Mouse (Mus musculus) hindbrain, embryonic 16.5 days (tissue): ENCODE measurements at regions not wholly inside any gene's neighbourhood (a gene's known extent, or its start where the extent isn't known, plus 50 kb on each side); places are given as distances from the start of the nearest gene placed in this dataset.
A peak's percentile ranks its signal among the peaks of the same experiment; 100 is the strongest.

Experiments
- ATAC-seq: fragments of 200-750 bp; cut with Nextera tagmentation; 2 replicates; pipeline ENCODE4 v1.8.0; 2017; ENCODE audit warnings: moderate TSS enrichment, moderate library complexity
- H3K27ac ChIP-seq: fragments of 300-500 bp; sonication (generic); 2 replicates; pipeline ENCODE4 v1.5.1; 2014; ENCODE audit warnings: low read depth, mild to moderate bottlenecking, control low read depth, low read length, moderate library complexity
- H3K27me3 ChIP-seq: fragments of 300-500 bp; sonication (generic); replicated peaks from 2 replicates; pipeline ENCODE4 v1.6.1; 2014; ENCODE audit warnings: low read length; ENCODE audit not compliant: control insufficient read depth, insufficient read depth
- H3K36me3 ChIP-seq: fragments of 300-500 bp; sonication (generic); 2 replicates; pipeline ENCODE4 v1.6.1; 2014; ENCODE audit warnings: mild to moderate bottlenecking, low read length, moderate library complexity, mixed read lengths; ENCODE audit not compliant: control insufficient read depth, insufficient read depth
- H3K4me1 ChIP-seq: fragments of 300-500 bp; sonication (generic); 2 replicates; pipeline ENCODE4 v1.6.1; 2014; ENCODE audit warnings: low read depth, low read length; ENCODE audit not compliant: control insufficient read depth, insufficient read depth
- H3K4me2 ChIP-seq: fragments of 300-500 bp; sonication (generic); 2 replicates; pipeline ENCODE4 v1.6.1; 2014; ENCODE audit warnings: mild to moderate bottlenecking, low read length, control low read depth, moderate library complexity
- H3K4me3 ChIP-seq: fragments of 300-500 bp; sonication (generic); 2 replicates; pipeline ENCODE4 v1.5.1; 2014; ENCODE audit warnings: mild to moderate bottlenecking, low read length, control low read depth, moderate library complexity
- H3K9ac ChIP-seq: fragments of 300-500 bp; sonication (generic); 2 replicates; pipeline ENCODE4 v1.6.1; 2014; ENCODE audit warnings: low read depth, mild to moderate bottlenecking, control low read depth, low read length, moderate library complexity
- H3K9me3 ChIP-seq: fragments of 300-500 bp; sonication (generic); 2 replicates; pipeline ENCODE4 v1.6.1; 2014; ENCODE audit warnings: mild to moderate bottlenecking, low read length, moderate library complexity; ENCODE audit not compliant: control insufficient read depth
- WGBS: fragments of 180-500 bp; shearing (Covaris S2); extraction: QIAGEN DNeasy Blood & Tissue Kit; methylation state at CpG from one replicate; pipeline ENCODE4 v1.1.7; 2014; 5-methylcytosine and 5-hydroxymethylcytosine counted together

DNA sequence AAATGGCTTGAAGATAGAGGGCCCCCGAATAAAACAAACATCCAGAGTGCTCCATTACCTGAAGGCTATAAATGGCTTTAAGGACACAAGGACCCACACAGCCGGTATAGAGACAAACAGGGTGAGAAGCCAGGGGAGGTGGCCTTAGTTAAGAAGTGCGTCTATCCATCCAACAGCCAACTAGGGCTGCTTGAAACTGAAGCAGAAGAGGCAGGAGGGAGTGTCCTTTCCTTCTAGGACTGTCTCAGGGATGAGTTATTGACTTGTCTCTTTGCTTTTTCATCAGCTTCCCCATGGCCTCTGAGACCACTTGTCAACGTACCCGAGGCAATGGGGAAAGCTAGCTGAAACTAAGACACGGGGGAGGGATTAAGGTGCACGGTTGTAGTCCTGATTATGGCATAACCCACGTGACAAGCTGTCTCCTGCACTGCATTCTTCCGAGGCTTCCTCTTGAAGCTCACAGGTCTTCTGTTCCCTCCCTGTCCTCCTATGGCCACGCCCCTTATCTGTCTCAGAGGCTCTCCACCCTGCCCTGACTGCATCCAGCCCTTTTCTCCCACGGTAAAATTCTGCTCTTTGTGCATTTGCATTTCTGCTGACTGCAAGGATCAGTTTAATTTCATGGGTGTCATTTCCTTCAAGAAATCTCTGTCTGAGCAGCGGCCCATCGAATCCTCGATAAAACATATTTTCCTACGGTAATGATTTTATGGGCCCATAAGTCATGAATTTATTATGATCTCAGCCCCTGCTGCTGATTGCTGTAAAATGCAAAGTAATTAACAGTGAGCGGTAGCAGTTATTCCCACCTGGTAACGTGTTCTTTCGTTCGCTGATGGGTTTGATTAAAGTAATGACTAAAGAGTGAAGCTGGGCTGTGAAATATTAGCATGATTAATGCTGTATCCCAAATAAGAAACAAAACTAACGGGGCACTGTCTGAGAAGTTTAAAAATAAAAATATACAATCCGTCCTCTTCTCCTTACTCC is 292.3 kb downstream of the Sec16b start:
- H3K4me3 ChIP-seq = no peak overlapping the region
- peaks cover 2% of the 10 kb centered on the region; the same call in 1 of the 2 replicates for H3K4me1 ChIP-seq
- WGBS = 48% methylated on average over 21 of the region's 21 CpGs
- H3K36me3 ChIP-seq = no peaks in the 10 kb centered on the region
- no peaks in the 10 kb centered on the region for H3K27me3 ChIP-seq
- H3K4me2 ChIP-seq = peak overlapping the region; percentile 32
- ATAC-seq = peak; percentile 76
- H3K27ac ChIP-seq = no peak overlapping the region
- no peak overlapping the region for H3K9ac ChIP-seq
- H3K9me3 ChIP-seq = no peaks in the 10 kb centered on the region; the same call in 1 of the 2 replicates

GRCm38 (mm10) chr1:157801151-157801550 is 294.6 kb downstream of the Sec16b start:
- WGBS = 77% methylated on average over 3 of the region's 3 CpGs
- Histone ChIP-seq H3K27ac (no peak overlapping the region), H3K4me2 (no peak overlapping the region), H3K4me3 (no peak overlapping the region), H3K36me3 (no peaks in the 10 kb centered on the region), H3K4me1 (peaks cover 2% of the 10 kb centered on the region; the same call in 1 of the 2 replicates), H3K27me3 (no peaks in the 10 kb centered on the region), H3K9me3 (no peaks in the 10 kb centered on the region), H3K9ac (no peak overlapping the region)
- ATAC-seq = no peak

DNA sequence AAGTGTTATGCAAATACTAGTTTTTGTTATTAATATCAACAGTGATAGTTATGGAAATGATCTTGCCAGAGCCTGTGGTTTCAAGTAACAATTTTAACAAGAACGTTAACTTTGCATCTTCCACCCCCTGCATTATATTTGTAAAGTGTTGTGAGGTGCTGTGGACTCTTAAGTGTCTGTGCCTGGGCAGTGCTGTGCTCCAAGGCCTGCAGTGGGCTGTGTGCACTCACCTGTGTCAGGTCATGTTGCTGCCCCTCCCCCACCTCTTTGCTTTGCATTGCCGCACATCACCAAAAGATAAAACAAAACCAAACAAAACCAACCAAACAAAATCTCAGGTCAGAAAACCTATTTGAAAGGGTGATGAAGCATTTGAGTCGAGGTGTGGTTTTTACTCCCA is 297.7 kb downstream of the Sec16b start:
- Histone ChIP-seq H3K4me2 (no peak overlapping the region), H3K4me1 (no peaks in the 10 kb centered on the region), H3K9ac (no peak overlapping the region), H3K27ac (no peak overlapping the region), H3K36me3 (no peaks in the 10 kb centered on the region), H3K9me3 (no peaks in the 10 kb centered on the region), H3K4me3 (no peak overlapping the region), H3K27me3 (no peaks in the 10 kb centered on the region)
- ATAC-seq = no peak
- WGBS = 86% methylated on average over 3 of the region's 3 CpGs

GRCm38 (mm10) chr1:157806296-157806695 is 299.8 kb downstream of the Sec16b start:
- Histone ChIP-seq H3K27ac (no peak overlapping the region), H3K4me3 (no peak overlapping the region), H3K27me3 (no peaks in the 10 kb centered on the region), H3K36me3 (no peaks in the 10 kb centered on the region), H3K4me2 (no peak overlapping the region), H3K4me1 (no peaks in the 10 kb centered on the region), H3K9me3 (no peaks in the 10 kb centered on the region), H3K9ac (no peak overlapping the region)
- 90% methylated on average over 1 of the region's 1 CpGs for WGBS
- no peak for ATAC-seq

DNA sequence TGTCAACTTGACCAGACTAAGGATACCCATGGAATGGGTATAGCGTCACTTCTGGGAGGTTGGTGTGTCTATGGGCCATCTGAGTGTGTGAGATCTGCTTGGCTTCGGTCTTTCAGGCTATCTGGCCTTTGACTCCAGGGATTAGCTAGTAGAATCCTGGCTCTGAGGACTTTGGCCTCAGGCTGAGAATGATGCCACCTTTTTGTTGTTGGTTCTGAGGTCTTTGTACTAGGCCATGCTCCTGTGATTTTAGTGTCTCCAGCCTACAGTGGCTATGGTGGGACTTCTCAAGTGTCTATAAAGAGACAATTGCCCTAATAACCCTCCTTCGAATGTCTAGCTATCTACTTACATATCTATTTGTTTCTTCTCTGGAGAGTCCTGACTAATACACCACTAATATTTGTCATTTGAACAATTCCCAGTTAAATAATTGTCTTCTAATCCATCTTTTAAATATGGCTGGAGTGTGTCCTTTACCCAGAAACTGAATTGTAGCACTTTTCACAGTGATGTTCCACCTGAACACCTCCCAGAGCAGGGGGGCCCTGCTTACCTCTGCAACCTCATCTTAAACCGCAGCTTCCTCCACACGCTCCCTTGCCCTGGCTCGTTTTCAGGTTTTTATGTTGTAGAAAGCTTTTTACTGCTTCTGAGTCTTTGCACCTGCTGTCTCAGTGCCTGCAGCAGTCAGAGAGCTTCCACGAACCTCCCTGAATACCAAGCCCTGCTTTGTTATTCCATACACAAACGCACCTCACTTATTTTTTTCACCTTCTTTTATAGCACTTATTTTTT is 303.3 kb downstream of the Sec16b start:
- no peaks in the 10 kb centered on the region for H3K4me1 ChIP-seq
- no peaks in the 10 kb centered on the region for H3K36me3 ChIP-seq
- no peak overlapping the region for H3K4me3 ChIP-seq
- H3K4me2 ChIP-seq = no peak overlapping the region
- WGBS = 84% methylated on average over 8 of the region's 8 CpGs
- no peak overlapping the region for H3K27ac ChIP-seq
- H3K27me3 ChIP-seq = no peaks in the 10 kb centered on the region
- no peak for ATAC-seq
- H3K9ac ChIP-seq = no peak overlapping the region
- H3K9me3 ChIP-seq = peaks cover 2% of the 10 kb centered on the region; the same call in 1 of the 2 replicates

DNA sequence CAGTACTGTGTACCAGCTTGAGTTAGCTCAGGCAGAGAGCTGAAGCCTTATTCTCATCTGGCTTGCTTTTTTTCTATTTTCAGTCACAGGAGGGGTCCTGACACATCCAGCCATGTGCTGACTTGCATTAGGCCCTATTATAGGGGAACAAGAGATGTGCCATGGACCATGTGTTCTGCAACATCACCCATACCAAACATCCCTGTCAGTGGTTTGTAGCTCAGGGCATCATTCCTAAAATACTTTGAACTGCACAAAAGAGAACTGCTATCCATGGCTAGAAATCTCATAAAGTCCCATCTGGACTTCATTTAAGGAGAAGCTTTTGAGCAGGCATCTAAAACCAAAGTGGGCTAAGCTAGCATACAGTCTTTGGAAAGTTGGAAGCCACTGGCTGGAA is 304.1 kb downstream of the Sec16b start:
- ATAC-seq = no peak

DNA sequence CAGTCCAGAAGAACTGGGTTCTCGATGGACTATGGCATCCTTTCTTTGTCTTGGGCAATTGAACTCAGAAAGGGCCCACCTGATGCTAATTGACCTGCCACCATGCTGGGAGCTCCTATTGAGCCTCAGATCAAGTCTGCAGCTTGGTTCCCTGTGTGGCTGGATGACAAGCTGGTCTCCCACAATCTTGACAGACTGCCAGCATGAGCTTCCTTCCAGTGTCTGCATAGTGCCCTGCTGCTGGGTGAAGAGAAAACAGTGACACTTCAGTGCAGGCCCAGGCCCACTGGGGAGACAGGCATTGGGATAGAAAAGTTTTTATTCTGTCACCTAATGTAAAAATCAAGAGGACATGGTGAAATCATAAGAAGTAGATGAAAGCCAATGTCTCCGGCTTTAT is 321.4 kb downstream of the Sec16b start:
- no peak overlapping the region for H3K4me2 ChIP-seq
- 48% methylated on average over 2 of the region's 2 CpGs for WGBS
- H3K4me3 ChIP-seq = no peak overlapping the region
- no peak overlapping the region for H3K9ac ChIP-seq
- H3K4me1 ChIP-seq = no peaks in the 10 kb centered on the region
- ATAC-seq = peak; percentile 37; the same call in 1 of the 2 replicates
- H3K36me3 ChIP-seq = no peaks in the 10 kb centered on the region
- no peak overlapping the region for H3K27ac ChIP-seq
- H3K9me3 ChIP-seq = no peaks in the 10 kb centered on the region
- no peaks in the 10 kb centered on the region for H3K27me3 ChIP-seq

More for the DNA sequence above, 304.1 kb downstream of the Sec16b start:
- Histone ChIP-seq H3K4me2 (no peak overlapping the region), H3K9ac (no peak overlapping the region), H3K27ac (no peak overlapping the region), H3K4me1 (no peaks in the 10 kb centered on the region), H3K9me3 (peaks cover 2% of the 10 kb centered on the region; the same call in 1 of the 2 replicates), H3K36me3 (no peaks in the 10 kb centered on the region), H3K27me3 (no peaks in the 10 kb centered on the region), H3K4me3 (no peak overlapping the region)

DNA sequence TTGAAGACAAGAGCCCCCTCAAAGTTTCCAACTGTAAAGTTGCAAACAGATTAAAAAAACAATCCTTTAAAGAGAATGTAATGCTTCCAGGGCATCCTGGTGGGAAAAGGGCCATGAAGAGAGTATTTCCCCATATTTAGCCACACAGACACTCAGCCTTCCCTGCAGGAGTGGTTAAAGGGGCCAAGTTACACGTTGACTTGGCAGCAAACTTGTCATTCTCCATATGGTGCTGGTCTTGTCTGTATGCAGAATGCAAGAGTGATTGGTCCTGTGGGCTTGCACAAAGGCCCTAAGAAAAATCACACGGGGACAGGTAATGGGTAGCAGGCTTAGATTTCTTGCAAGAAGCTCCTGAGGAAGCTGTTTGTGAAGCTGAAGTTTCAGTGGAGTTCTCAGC is 325.0 kb downstream of the Sec16b start:
- no peak overlapping the region for H3K4me2 ChIP-seq
- H3K4me1 ChIP-seq = no peaks in the 10 kb centered on the region
- ATAC-seq = no peak
- no peak overlapping the region for H3K4me3 ChIP-seq
- no peaks in the 10 kb centered on the region for H3K9me3 ChIP-seq
- H3K27me3 ChIP-seq = no peaks in the 10 kb centered on the region
- H3K36me3 ChIP-seq = no peaks in the 10 kb centered on the region
- H3K27ac ChIP-seq = no peak overlapping the region
- WGBS = 41% methylated on average over 2 of the region's 2 CpGs
- no peak overlapping the region for H3K9ac ChIP-seq

DNA sequence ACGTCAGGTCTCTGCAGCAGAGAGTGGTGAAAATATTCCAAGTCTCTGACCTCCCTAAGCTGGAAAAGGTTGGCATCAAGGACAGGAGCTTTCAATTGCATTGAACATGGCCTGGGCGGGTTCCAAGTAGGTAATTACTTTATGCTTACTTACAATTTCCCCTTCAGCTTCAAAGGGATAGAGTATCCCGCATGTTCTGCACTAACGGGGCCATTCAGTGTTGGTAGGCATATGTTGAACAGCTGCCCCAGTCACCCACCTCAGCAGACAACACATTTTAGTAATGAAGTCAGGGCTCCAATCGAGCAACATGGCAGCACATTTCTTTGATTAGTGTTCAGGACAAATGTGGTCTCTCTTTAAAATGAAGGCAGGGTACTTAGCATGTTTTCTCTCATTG is 366.2 kb downstream of the Sec16b start:
- H3K9ac ChIP-seq = no peak overlapping the region
- no peak overlapping the region for H3K4me2 ChIP-seq
- WGBS = 49% methylated on average over 5 of the region's 5 CpGs
- H3K4me3 ChIP-seq = no peak overlapping the region
- no peaks in the 10 kb centered on the region for H3K27me3 ChIP-seq
- no peak for ATAC-seq
- H3K36me3 ChIP-seq = no peaks in the 10 kb centered on the region
- no peak overlapping the region for H3K27ac ChIP-seq
- H3K4me1 ChIP-seq = no peaks in the 10 kb centered on the region
- H3K9me3 ChIP-seq = peaks cover 2% of the 10 kb centered on the region; the same call in 1 of the 2 replicates
